Mouse (Mus musculus) lung, adult 2 months (tissue): Measurements from ENCODE around the gene Chchd10. TPM values are rescaled to one million over a fixed set of nuclear protein-coding genes. Genes with fewer than 3 reads are reported as not detected.
A peak's percentile ranks its signal among the peaks of the same experiment; 100 is the strongest.
"Not testable (repeated sequence)": the region's sequence is repeated elsewhere in the genome, so short reads cannot be mapped to it uniquely, and the experiment has no call there.

Source experiments
- DNase-seq: peaks from one replicate; pipeline ENCODE4 v3.0.0; 2022
- H3K4me1 ChIP-seq: fragments of 200-500 bp; 2 replicates; pipeline ENCODE4 v1.6.1; 2011; ENCODE audit warnings: low read length; ENCODE audit not compliant: control insufficient read depth, insufficient read depth
- H3K4me3 ChIP-seq: fragments of 200-500 bp; replicated peaks from 2 replicates; pipeline ENCODE3; 2011; ENCODE audit warnings: low read depth, mild to moderate bottlenecking, control low read depth, low read length; ENCODE audit errors: extremely low read depth
- CTCF ChIP-seq: fragments of 200-500 bp; IDR thresholded peaks from 2 replicates; pipeline ENCODE4 v1.5.1; 2011; ENCODE audit warnings: mild to moderate bottlenecking, low read length, control low read depth; ENCODE audit not compliant: insufficient read depth
- POLR2A ChIP-seq: fragments of 200-500 bp; IDR thresholded peaks from 2 replicates; pipeline ENCODE4 v1.6.1; 2011; ENCODE audit warnings: low read depth, mild to moderate bottlenecking, control low read depth, low read length, borderline replicate concordance; ENCODE audit errors: extremely low read depth
- WGBS: fragments of 180-500 bp; shearing (Covaris S2); methylation state at CpG from one replicate; pipeline ENCODE4 v1.1.7; 2018; 5-methylcytosine and 5-hydroxymethylcytosine counted together
- polyA plus RNA-seq: library from polyadenylated mRNA; depleted of rRNA; stranded (reverse); fragments of >200 nt; gene quantifications from 2 replicates; pipeline ENCODE4 v1.2.3, GENCODE M21; 2012; rRNA removed

Gene Chchd10
- polyA plus RNA-seq = 415 and 628 TPM in 2 replicates

GRCm38 (mm10) chr10:75932891-75933290 lies at the start of gene Chchd10:
TSS of gene Chchd10 (plus strand) at chr10:75933130.
- Histone ChIP-seq H3K4me3 (peak within 1 kb of the TSS; percentile 67), H3K4me1 (peaks cover 8% of the 10 kb centered on the region; the same call in 1 of the 2 replicates)
- 48% methylated on average over 6 of the region's 6 CpGs for WGBS
- DNase-seq = no peak
- TF ChIP-seq POLR2A (no peak), CTCF (no peak)

GRCm38 (mm10) chr10:75883232-75883552 lies 49.7 kb upstream of the Chchd10 start:
- WGBS = under 1% methylated on average over 10 of the region's 10 CpGs
- DNase-seq = peak; percentile 68
- peak; percentile 54 for TF ChIP-seq CTCF
- TF ChIP-seq POLR2A = no peak
- H3K4me1 ChIP-seq = no peaks in the 10 kb centered on the region
- H3K4me3 ChIP-seq = no peak overlapping the region

GRCm38 (mm10) chr10:75884742-75885141 lies 48.2 kb upstream of the Chchd10 start:
- DNase-seq = no peak
- 89% methylated on average over 8 of the region's 8 CpGs for WGBS
- Histone ChIP-seq H3K4me3 (no peak overlapping the region), H3K4me1 (no peaks in the 10 kb centered on the region)
- TF ChIP-seq CTCF (no peak), POLR2A (no peak)

- 80% methylated on average over 5 of the region's 5 CpGs for WGBS
- not testable (repeated sequence) for H3K4me1 ChIP-seq, H3K4me3 ChIP-seq, DNase-seq
Measured at GRCm38 (mm10) chr10:75887504-75887903, 45.4 kb upstream of the Chchd10 start.

GRCm38 (mm10) chr10:75889406-75890153 lies 43.4 kb upstream of the Chchd10 start:
- H3K4me1 ChIP-seq = no peaks in the 10 kb centered on the region
- WGBS = 38% methylated on average over 8 of the region's 8 CpGs
- no peak overlapping the region for H3K4me3 ChIP-seq
- no peak for TF ChIP-seq CTCF
- no peak for TF ChIP-seq POLR2A
- no peak for DNase-seq

- H3K4me1 ChIP-seq = 0 out of 2 replicates have a peak, but pooled peaks cover 2% of the 10 kb centered on the region
- WGBS = 3% methylated on average over 51 of the region's 51 CpGs
- peak; percentile 90 for DNase-seq
- peak within 1 kb of the TSS; percentile 38 for H3K4me3 ChIP-seq
- TF ChIP-seq POLR2A = no peak
- TF ChIP-seq CTCF = no peak
Measured at GRCm38 (mm10) chr10:75893089-75893750, 39.7 kb upstream of the Chchd10 start, which contains the start of gene Derl3. TSS of gene Derl3 (plus strand) at chr10:75893413.

- TF ChIP-seq CTCF = no peak
- TF ChIP-seq POLR2A = no peak
- DNase-seq = no peak
- Histone ChIP-seq H3K4me3 (no peak overlapping the region), H3K4me1 (0 out of 2 replicates have a peak, but pooled peaks cover 3% of the 10 kb centered on the region)
- WGBS = 75% methylated on average over 6 of the region's 6 CpGs
Measured at GRCm38 (mm10) chr10:75894601-75895000, 38.3 kb upstream of the Chchd10 start.

GRCm38 (mm10) chr10:75895730-75896129 lies 37.2 kb upstream of the Chchd10 start:
- TF ChIP-seq POLR2A (no peak), CTCF (no peak)
- H3K4me3 ChIP-seq = no peak overlapping the region
- no peak for DNase-seq
- WGBS = 93% methylated on average over 5 of the region's 5 CpGs
- 0 out of 2 replicates have a peak, but pooled peaks cover 3% of the 10 kb centered on the region for H3K4me1 ChIP-seq

- no peak for DNase-seq
- TF ChIP-seq CTCF (no peak), POLR2A (no peak)
- 94% methylated on average over 1 of the region's 1 CpGs for WGBS
- no peak overlapping the region for H3K4me3 ChIP-seq
- 0 out of 2 replicates have a peak, but pooled peaks cover 3% of the 10 kb centered on the region for H3K4me1 ChIP-seq
Measured at GRCm38 (mm10) chr10:75896208-75896607, 36.7 kb upstream of the Chchd10 start.

- 31% methylated on average over 6 of the region's 6 CpGs for WGBS
- Histone ChIP-seq H3K4me3 (no peak overlapping the region), H3K4me1 (0 out of 2 replicates have a peak, but pooled peaks cover 3% of the 10 kb centered on the region)
- peak; percentile 87 for TF ChIP-seq CTCF
- TF ChIP-seq POLR2A = no peak
- peak; percentile 80 for DNase-seq
Measured at GRCm38 (mm10) chr10:75897373-75897772, 35.6 kb upstream of the Chchd10 start.
